Mouse (Mus musculus): ENCODE data around the gene Igfbp1.

DNA sequence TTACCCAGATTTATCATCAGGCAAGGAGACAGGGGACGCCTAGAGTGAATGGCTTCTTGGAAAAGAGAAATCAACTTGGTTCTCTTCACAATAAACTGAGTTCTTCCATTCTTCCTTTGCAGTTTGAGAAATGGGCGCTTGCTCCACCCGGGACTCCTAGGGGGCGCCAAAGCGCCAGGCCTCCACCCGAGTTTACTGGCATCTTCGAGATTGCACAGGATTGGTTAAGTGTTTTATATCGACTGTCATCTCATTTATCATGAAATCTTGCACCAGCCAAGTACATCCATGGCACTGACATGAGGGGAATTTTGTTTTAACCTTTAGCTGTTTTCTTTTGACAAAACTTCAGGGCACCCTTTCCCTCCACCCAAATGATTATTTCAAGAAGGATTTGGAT lies 18.1 kb downstream of the Igfbp1 start:
- TF ChIP-seq CTCF (IDR thresholded peaks at IDR 0.05; ENCODE audit: low read depth) (peak; percentile 57), EP300 (IDR thresholded peaks at IDR 0.05; ENCODE audit: low read depth) (no peak)

All from liver, embryonic 14.5 days (tissue).